Mouse (Mus musculus) thymus, postnatal 10 days (tissue): Measurements from ENCODE around the gene Maml2.

Experiments
- DNase-seq, 2 experiments: peaks; one replicate each; pipeline ENCODE4 v3.0.0; 2021; ENCODE audit warnings: low spot score in 2 of 2

Gene Maml2

GRCm38 (mm10) chr9:13612371-13612770 lies 314.6 kb downstream of the Maml2 start:
- no peak for DNase-seq

- DNase-seq: no peak
These were observed 315.8 kb downstream of the Maml2 start for GRCm38 (mm10) chr9:13613325-13614268.

DNA sequence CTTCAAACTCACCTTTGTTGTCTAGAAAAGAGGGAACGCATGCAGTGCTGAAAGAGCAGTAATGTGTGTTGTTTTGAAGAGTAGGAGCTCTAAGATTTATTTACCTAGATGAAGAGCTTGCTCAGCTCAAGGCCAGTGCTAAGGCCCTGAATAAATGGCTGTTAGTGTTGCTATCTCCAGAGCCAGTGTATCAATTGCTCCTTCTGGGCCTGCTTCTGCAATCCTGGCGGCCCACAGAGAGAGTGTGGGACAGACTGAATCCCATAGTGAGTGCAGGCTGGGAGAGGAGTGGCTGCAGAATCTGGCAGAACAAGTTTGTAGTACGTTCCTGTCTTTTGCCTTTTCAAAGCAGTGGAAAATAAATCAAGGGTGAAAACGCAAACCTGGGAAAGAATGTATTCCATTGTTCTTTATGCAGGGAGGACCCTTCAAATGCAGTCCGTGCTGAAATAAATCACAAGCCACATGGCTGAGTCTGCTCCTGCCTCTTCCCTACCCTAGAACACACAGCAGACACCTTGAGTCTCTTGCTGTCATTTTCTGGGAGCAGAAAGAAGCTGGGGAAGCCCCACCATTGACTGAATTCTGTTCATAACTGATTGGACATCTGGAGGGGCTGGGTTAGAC lies 318.7 kb downstream of the Maml2 start:
- no peak for DNase-seq

- no peak for DNase-seq
These were observed 323.0 kb downstream of the Maml2 start for GRCm38 (mm10) chr9:13620794-13621193.

DNA sequence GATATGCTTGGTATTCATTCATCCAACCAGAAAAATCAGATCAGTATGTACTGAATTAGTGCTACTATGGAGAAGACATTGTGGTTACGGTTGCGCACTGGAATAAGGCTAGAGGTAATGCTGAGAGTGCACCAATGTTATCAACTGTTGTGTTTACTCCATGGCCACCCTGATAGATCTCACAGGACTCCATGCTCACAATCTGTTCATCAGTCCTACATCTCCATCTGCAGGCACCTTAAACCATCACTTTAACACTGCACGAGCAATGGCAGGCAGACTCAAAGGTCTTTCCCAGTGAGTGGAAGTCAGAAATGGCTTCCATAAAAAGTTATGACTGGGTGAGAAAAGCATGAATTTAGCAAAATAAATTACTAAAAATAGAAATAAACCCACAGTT lies 324.2 kb downstream of the Maml2 start:
- DNase-seq: no peak

DNA sequence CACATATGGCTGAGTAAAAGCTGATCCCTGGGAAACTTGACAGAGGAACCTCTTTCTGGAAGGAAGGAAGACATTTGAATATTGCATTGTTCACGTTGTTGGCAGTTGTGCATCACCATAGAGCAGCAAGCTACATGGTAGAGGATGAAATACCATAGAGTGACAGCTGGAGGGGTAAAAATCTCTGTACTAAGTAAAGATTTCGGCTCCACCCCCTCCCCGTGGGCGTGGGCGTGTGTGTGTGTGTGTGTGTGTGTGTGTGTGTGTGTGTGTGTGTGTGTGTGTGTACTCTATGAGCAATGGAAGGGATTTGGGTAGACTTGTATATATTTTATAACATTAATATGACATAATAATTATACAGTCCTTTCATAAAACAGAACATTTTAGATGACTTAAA lies 324.7 kb downstream of the Maml2 start:
- no peak for DNase-seq

DNA sequence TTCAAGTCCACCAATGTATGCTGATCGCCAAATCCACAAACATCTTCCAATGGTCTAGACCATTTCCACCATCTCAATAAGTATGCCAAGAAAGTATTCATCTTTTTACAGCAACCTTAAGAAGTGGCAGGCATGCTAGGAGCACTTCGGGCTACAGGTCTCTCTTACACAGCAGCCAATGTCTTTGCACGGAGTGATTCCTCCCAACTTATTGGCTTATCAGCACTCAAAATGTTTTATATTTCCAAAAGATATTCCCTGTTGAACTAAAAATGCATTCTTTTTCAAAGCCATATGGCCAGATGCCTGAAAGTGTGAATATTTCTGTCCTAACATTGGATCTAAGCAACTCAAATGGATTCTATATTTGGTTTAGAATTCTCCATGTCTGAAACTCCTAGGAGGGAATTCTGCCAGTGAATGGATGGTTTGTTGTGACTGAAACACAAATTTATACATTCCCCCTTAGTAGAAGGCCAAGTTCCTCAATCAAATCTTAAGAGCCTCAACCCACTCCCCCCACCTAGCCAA lies 326.2 kb downstream of the Maml2 start:
- DNase-seq: no peak

GRCm38 (mm10) chr9:13624780-13625179 lies 327.0 kb downstream of the Maml2 start:
- no peak for DNase-seq

GRCm38 (mm10) chr9:13625215-13625614 lies 327.5 kb downstream of the Maml2 start:
- DNase-seq: no peak

GRCm38 (mm10) chr9:13626480-13626879 lies 328.7 kb downstream of the Maml2 start:
- DNase-seq: no peak

DNA sequence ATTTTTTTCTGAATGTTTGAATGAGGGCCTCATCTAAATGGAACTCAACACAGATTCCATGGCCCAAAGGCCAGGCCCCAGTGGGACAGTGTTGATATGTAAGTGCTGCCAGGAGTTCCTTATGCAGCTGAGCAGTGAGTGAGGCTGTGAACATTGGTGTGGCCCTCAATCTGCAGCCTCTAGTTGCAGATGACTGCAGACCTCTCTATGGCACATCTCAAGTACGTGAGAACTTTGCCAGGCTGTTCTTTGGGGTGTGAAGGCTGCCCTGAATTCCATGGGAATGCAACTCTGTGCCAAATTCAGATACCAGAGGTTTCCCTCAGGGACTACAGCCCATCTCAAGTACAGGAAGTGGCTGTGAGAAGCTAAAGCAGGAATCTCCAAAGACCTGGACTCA lies 335.6 kb downstream of the Maml2 start:
- DNase-seq: no peak

- no peak for DNase-seq
These were observed 341.9 kb downstream of the Maml2 start for GRCm38 (mm10) chr9:13639655-13640054.

GRCm38 (mm10) chr9:13645153-13645552 lies 347.4 kb downstream of the Maml2 start:
- DNase-seq: no peak

DNA sequence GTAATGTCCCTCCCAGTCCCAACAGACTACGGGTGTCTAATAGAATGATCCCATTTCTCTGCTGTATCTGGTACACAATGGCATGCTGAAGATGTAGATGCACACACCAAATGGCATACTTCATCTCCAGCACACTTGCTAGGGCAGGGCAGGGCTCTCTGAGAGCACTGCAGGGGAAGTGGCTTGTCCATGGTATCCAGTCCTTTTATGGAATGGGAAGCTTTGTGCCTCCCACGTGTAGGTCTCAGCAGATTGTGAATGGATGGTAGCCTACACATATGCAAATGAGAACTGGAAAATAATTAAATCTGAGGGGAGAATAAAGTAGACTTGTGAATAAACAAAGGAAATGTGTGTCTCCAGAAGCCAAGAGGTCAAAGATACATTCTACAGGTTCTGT lies 353.3 kb downstream of the Maml2 start:
- no peak for DNase-seq

DNA sequence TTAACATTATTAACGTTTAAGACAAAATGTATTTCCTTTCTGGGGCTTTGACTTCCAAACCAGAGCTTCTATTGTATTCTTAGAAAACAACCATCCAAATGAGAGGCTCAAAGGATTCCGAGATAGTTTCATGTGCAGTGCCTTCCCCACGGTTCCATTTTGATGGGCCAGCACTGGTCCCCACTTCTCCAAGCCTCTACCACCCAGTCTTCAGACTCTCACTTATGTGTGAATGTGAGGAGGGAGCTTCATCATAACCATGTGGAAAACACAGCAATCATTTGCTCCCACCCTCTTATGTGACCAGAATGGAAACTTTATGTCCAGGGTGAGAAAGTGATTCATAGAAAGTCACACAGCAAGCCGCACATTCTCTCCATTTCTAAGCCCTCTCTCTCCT lies 354.1 kb downstream of the Maml2 start:
- DNase-seq: no peak

GRCm38 (mm10) chr9:13652389-13652877 lies 354.7 kb downstream of the Maml2 start:
- DNase-seq: no peak

DNA sequence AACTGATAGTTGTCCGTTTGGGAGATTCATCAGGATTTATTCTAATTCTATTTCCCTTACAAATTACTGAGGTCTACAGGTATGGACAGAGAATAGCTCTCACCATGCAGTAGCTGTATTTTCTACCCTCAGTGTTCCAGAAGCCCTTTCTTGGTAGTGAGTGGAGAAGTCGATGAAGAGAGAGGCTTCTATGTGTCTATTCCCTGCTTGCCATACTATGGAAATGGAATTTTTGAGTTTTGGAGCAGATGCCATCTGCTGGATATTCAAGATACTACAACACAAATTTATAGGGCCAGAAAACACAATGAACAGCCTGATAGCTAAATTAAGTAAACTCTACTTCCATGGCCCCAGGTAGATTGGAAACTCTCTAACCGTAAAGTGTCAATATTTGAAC lies 355.2 kb downstream of the Maml2 start:
- DNase-seq: no peak

GRCm38 (mm10) chr9:13661768-13662623 lies 364.2 kb downstream of the Maml2 start:
- no peak for DNase-seq

GRCm38 (mm10) chr9:13665487-13665969 lies 367.8 kb downstream of the Maml2 start:
- no peak for DNase-seq

DNA sequence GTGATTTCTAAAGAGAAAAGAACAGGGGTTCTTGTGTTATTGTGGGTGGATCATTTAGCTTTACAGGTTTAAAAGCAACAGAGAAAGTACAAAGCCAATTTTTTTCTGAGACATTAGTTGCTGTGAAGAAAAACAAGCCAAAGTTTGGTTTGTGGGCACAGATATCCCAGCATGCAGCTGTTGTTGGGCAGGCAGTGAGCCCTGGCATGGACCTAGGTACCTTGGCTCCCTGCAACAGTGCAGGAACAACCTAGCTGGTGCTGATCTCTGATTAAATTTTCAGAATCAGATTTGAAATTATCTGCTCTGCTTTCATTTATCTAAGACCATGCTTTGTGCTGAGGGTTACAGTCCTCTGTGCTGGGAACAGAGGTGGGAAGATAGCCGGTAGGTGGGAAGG lies 370.2 kb downstream of the Maml2 start:
- DNase-seq: no peak

DNA sequence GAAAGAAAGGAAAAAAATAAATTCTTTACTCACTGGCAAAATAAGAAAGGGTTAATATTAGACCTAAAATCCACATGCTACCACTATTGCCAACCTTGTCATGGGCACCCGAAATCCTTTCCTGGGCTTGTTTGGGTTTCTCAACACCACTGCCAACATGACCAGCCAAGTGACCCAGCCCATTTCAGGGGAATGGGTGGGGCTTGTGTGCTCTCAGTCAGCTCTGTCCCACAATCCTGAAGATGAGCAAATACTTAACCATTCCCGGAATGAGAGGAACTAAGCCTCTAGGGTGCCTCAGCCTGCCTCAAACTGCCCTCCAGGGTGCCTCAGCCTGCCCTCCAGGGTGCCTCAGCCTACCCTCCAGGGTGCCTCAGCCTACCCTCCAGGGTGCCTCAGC lies 371.0 kb downstream of the Maml2 start:
- no peak for DNase-seq
